In genomic region chr4:133250609-133251008, GRCm38 (mm10) we compare ENCODE assay signal across 8 mouse cellular contexts. TPM values are rescaled to one million over a fixed set of nuclear protein-coding genes. Genes with fewer than 3 reads are reported as not detected.
DNase-seq lines count a peak whose midpoint lies in the region; ATAC-seq lines count a peak whose summit lies in the region.

No protein-coding gene starts in this region.

- H3K4me3 ChIP-seq in megakaryocyte, embryonic 14.5 days (replicated peaks) = peak overlapping the region; percentile 57

- peaks cover 42% of the 10 kb centered on the region for H3K4me1 ChIP-seq in megakaryocyte, embryonic 14.5 days

- peaks cover 9% of the 10 kb centered on the region for H3K36me3 ChIP-seq in megakaryocyte, embryonic 14.5 days (replicated peaks; ENCODE audit: low read length)

- peak; percentile 54 for ATAC-seq in activated CD4-positive, CD25-positive, alpha-beta regulatory T cell, adult 4 months
- ATAC-seq in inflammation-experienced regulatory T-cells, adult 6 months = peak; percentile 74

- intact Hi-C loops in gastrocnemius, postnatal 14 days (cut with DNase I; ENCODE audit: low total_unique reads) = no loop called here

- peak; percentile 65 for DNase-seq in embryo, embryonic 10 days (ENCODE audit: low spot score)
- DNase-seq in gastrocnemius, postnatal 14 days = peak; percentile 85
- DNase-seq in left cerebral cortex, adult 8-10 months (ENCODE audit: low spot score in 2 of 2) = peak; percentile 65 to 75
- DNase-seq in right cerebral cortex, adult 2 months (ENCODE audit: low spot score in 2 of 2) = peak; percentile 83 to 88
- peak; percentile 68 for DNase-seq in urinary bladder, postnatal 10 days (ENCODE audit: low spot score)

- peaks cover 96% of the 10 kb centered on the region for H3K27me3 ChIP-seq in megakaryocyte, embryonic 14.5 days (replicated peaks)

- peaks cover 5% of the 10 kb centered on the region; the same call in 1 of the 2 replicates for H3K9me3 ChIP-seq in megakaryocyte, embryonic 14.5 days

RNA-seq across cellular contexts. Expression of gene Map3k6, which starts 10.0 kb away (rescaled TPM):
- under 1 TPM in 1 of 2 experiments, not detected in 1; 0.42 TPM for polyA plus RNA-seq in activated CD4-positive, CD25-positive, alpha-beta regulatory T cell, adult 4 months (2017; shearing (Covaris generic))
- total RNA-seq in gastrocnemius, postnatal 14 days (2021) = 10 to 100 TPM in 1 of 2 experiments, 1 to 10 TPM in 1; 4.0 to 15.3 TPM
- polyA plus RNA-seq in inflammation-experienced regulatory T-cells, adult 6 months (2017; shearing (Covaris generic)) = under 1 TPM in 1 of 3 experiments, not detected in 2; 0.57 TPM
- total RNA-seq in left cerebral cortex, adult 8-10 months (2022) = 1 to 10 TPM; 3.6 to 6.6 (median 5.8) TPM
- 4.1 and 11.6 TPM in 2 replicates for polyA plus RNA-seq in megakaryocyte, embryonic 14.5 days (2012; ENCODE audit: insufficient read depth, low replicate concordance)

RNA-seq across cellular contexts. Expression of gene Sytl1, which starts 12.3 kb away (rescaled TPM):
- polyA plus RNA-seq in activated CD4-positive, CD25-positive, alpha-beta regulatory T cell, adult 4 months (2017; shearing (Covaris generic)) = 10 to 100 TPM; 29.6 to 45.6 TPM
- total RNA-seq in gastrocnemius, postnatal 14 days (2021) = under 1 TPM; 0.49 to 0.62 TPM
- polyA plus RNA-seq in inflammation-experienced regulatory T-cells, adult 6 months (2017; shearing (Covaris generic)) = 10 to 100 TPM; 18.3 to 62.3 (median 43.8) TPM
- total RNA-seq in left cerebral cortex, adult 8-10 months (2022) = 1 to 10 TPM; 3.4 to 5.3 (median 4.1) TPM
- 6.0 TPM in 1 of 2 replicates, not detected in the other for polyA plus RNA-seq in megakaryocyte, embryonic 14.5 days (2012; ENCODE audit: insufficient read depth, low replicate concordance)

RNA-seq across cellular contexts. Expression of gene Tmem222, which starts 27.0 kb away (rescaled TPM):
- polyA plus RNA-seq in activated CD4-positive, CD25-positive, alpha-beta regulatory T cell, adult 4 months (2017; shearing (Covaris generic)) = 10 to 100 TPM; 72.4 to 77.5 TPM
- total RNA-seq in gastrocnemius, postnatal 14 days (2021) = 10 to 100 TPM; 21.1 to 22.6 TPM
- 10 to 100 TPM; 69.3 to 98.0 (median 86.0) TPM for polyA plus RNA-seq in inflammation-experienced regulatory T-cells, adult 6 months (2017; shearing (Covaris generic))
- 10 to 100 TPM; 84.3 to 91.2 (median 87.4) TPM for total RNA-seq in left cerebral cortex, adult 8-10 months (2022)
- polyA plus RNA-seq in megakaryocyte, embryonic 14.5 days (2012; ENCODE audit: insufficient read depth, low replicate concordance) = 5.8 and 12.2 TPM in 2 replicates

RNA-seq across cellular contexts. Expression of gene Gpr3, which starts 38.3 kb away (rescaled TPM):
- polyA plus RNA-seq in activated CD4-positive, CD25-positive, alpha-beta regulatory T cell, adult 4 months (2017; shearing (Covaris generic)) = not detected
- total RNA-seq in gastrocnemius, postnatal 14 days (2021) = not detected
- not detected for polyA plus RNA-seq in inflammation-experienced regulatory T-cells, adult 6 months (2017; shearing (Covaris generic))
- 1 to 10 TPM; 6.0 to 9.0 (median 6.9) TPM for total RNA-seq in left cerebral cortex, adult 8-10 months (2022)
- polyA plus RNA-seq in megakaryocyte, embryonic 14.5 days (2012; ENCODE audit: insufficient read depth, low replicate concordance) = not detected in 2 replicates

RNA-seq across cellular contexts. Expression of gene Cd164l2, which starts 38.7 kb away (rescaled TPM):
- polyA plus RNA-seq in activated CD4-positive, CD25-positive, alpha-beta regulatory T cell, adult 4 months (2017; shearing (Covaris generic)) = not detected
- not detected for total RNA-seq in gastrocnemius, postnatal 14 days (2021)
- polyA plus RNA-seq in inflammation-experienced regulatory T-cells, adult 6 months (2017; shearing (Covaris generic)) = not detected
- total RNA-seq in left cerebral cortex, adult 8-10 months (2022) = 1 to 10 TPM; 3.7 to 6.9 (median 3.8) TPM
- polyA plus RNA-seq in megakaryocyte, embryonic 14.5 days (2012; ENCODE audit: insufficient read depth, low replicate concordance) = 1.7 and 2.5 TPM in 2 replicates

Comparison
In these comparisons a context has a peak if more than half of its experiments do, and no peak if none do; other contexts are left out.
1. Peak in every context shown above with its lines: DNase-seq, ATAC-seq and H3K4me3 ChIP-seq.